Mouse (Mus musculus) testis, adult 2 months (tissue): ENCODE data around the gene Slc47a1. TPM values are rescaled to one million over a fixed set of nuclear protein-coding genes. Genes with fewer than 3 reads are reported as not detected.
A peak's percentile ranks its signal among the peaks of the same experiment; 100 is the strongest.

Experiments
- H3K27ac ChIP-seq: fragments of 200-500 bp; 2 replicates; pipeline ENCODE4 v1.5.1; 2012; ENCODE audit warnings: low read depth, low read length; ENCODE audit not compliant: control insufficient read depth, insufficient read depth
- H3K27me3 ChIP-seq: fragments of 200-500 bp; 2 replicates; pipeline ENCODE4 v1.6.1; 2012; ENCODE audit warnings: mild to moderate bottlenecking, low read length, moderate library complexity; ENCODE audit not compliant: control insufficient read depth, insufficient read depth
- H3K36me3 ChIP-seq: fragments of 200-500 bp; 2 replicates; pipeline ENCODE4 v1.6.1; 2012; ENCODE audit warnings: mild to moderate bottlenecking, low read length; ENCODE audit not compliant: control insufficient read depth, insufficient read depth
- H3K4me1 ChIP-seq: fragments of 200-500 bp; 2 replicates; pipeline ENCODE4 v1.6.1; 2012; ENCODE audit warnings: low read length; ENCODE audit not compliant: control insufficient read depth, insufficient read depth
- H3K4me3 ChIP-seq: fragments of 200-500 bp; 2 replicates; pipeline ENCODE4 v1.5.1; 2012; ENCODE audit warnings: low read depth, mild to moderate bottlenecking, low read length, moderate library complexity, mixed read lengths; ENCODE audit not compliant: control insufficient read depth
- CTCF ChIP-seq: fragments of 200-500 bp; IDR thresholded peaks from 2 replicates; pipeline ENCODE4 v1.5.1; 2012; ENCODE audit warnings: low read depth, mild to moderate bottlenecking, inconsistent platforms, low read length, moderate library complexity; ENCODE audit not compliant: control insufficient read depth, insufficient read depth, insufficient replicate concordance
- POLR2A ChIP-seq: fragments of 200-500 bp; IDR thresholded peaks from 2 replicates; pipeline ENCODE4 v1.6.1; 2012; ENCODE audit warnings: low read depth, mild to moderate bottlenecking, inconsistent platforms, low read length, moderate library complexity; ENCODE audit not compliant: control insufficient read depth
- polyA plus RNA-seq: library from polyadenylated mRNA; depleted of rRNA; stranded (reverse); fragments of >200 nt; gene quantifications from 2 replicates; pipeline ENCODE4 v1.2.3, GENCODE M21; 2012

Gene Slc47a1
- polyA plus RNA-seq, 1 experiment = 1.4 TPM

GRCm38 (mm10) chr11:61341971-61342370 is 36.2 kb downstream of the Slc47a1 start:
- TF ChIP-seq POLR2A = no peak
- TF ChIP-seq CTCF = no peak
- no peaks in the 10 kb centered on the region for H3K27me3 ChIP-seq
- H3K36me3 ChIP-seq = peaks cover 1% of the 10 kb centered on the region; the same call in 1 of the 2 replicates

GRCm38 (mm10) chr11:61341233-61341632 is 36.9 kb downstream of the Slc47a1 start:
- no peak overlapping the region for H3K27ac ChIP-seq
- peaks cover 1% of the 10 kb centered on the region; the same call in 1 of the 2 replicates for H3K36me3 ChIP-seq
- no peaks in the 10 kb centered on the region for H3K27me3 ChIP-seq
- peaks cover 14% of the 10 kb centered on the region for H3K4me1 ChIP-seq
- TF ChIP-seq POLR2A (no peak; the same call in 1 of the 2 replicates), CTCF (no peak)
- H3K4me3 ChIP-seq = peak overlapping the region; percentile 32; the same call in 1 of the 2 replicates

More at GRCm38 (mm10) chr11:61341971-61342370, 36.2 kb downstream of the Slc47a1 start:
- Histone ChIP-seq H3K27ac (peak overlapping the region; percentile 87), H3K4me3 (peak overlapping the region; percentile 85), H3K4me1 (peaks cover 14% of the 10 kb centered on the region)

- no peak overlapping the region for H3K4me3 ChIP-seq
- TF ChIP-seq POLR2A (no peak), CTCF (no peak)
- H3K27me3 ChIP-seq = no peaks in the 10 kb centered on the region
- H3K27ac ChIP-seq = no peak overlapping the region
- peaks cover 14% of the 10 kb centered on the region for H3K4me1 ChIP-seq
- peaks cover 1% of the 10 kb centered on the region; the same call in 1 of the 2 replicates for H3K36me3 ChIP-seq
These were observed 37.8 kb downstream of the Slc47a1 start for GRCm38 (mm10) chr11:61340374-61340773.

GRCm38 (mm10) chr11:61337586-61337985 is 40.6 kb downstream of the Slc47a1 start:
- Histone ChIP-seq H3K4me3 (no peak overlapping the region), H3K27ac (no peak overlapping the region), H3K4me1 (peaks cover 9% of the 10 kb centered on the region), H3K27me3 (no peaks in the 10 kb centered on the region), H3K36me3 (peaks cover 1% of the 10 kb centered on the region; the same call in 1 of the 2 replicates)
- TF ChIP-seq CTCF = no peak
- no peak for TF ChIP-seq POLR2A

GRCm38 (mm10) chr11:61320904-61321687 is 57.0 kb downstream of the Slc47a1 start:
- H3K27ac ChIP-seq = no peak overlapping the region; the same call in 1 of the 2 replicates
- peaks cover 2% of the 10 kb centered on the region; the same call in 1 of the 2 replicates for H3K36me3 ChIP-seq
- TF ChIP-seq POLR2A = no peak
- TF ChIP-seq CTCF = no peak
- H3K27me3 ChIP-seq = no peaks in the 10 kb centered on the region
- no peak overlapping the region for H3K4me3 ChIP-seq
- no peaks in the 10 kb centered on the region for H3K4me1 ChIP-seq

GRCm38 (mm10) chr11:61319923-61320567 is 58.1 kb downstream of the Slc47a1 start:
- H3K4me3 ChIP-seq = no peak overlapping the region
- H3K4me1 ChIP-seq = no peaks in the 10 kb centered on the region
- TF ChIP-seq POLR2A = no peak
- TF ChIP-seq CTCF = no peak
- no peaks in the 10 kb centered on the region for H3K27me3 ChIP-seq
- H3K36me3 ChIP-seq = no peaks in the 10 kb centered on the region
- no peak overlapping the region; the same call in 1 of the 2 replicates for H3K27ac ChIP-seq
